Mouse (Mus musculus) embryonic fibroblast, embryonic 13.5 days (primary cell): ENCODE measurements around the gene Atp13a2.

ENCODE experiments used
- CTCF ChIP-seq: IDR thresholded peaks from 2 replicates; pipeline ENCODE4 v1.5.1; 2011; ENCODE audit warnings: mild to moderate bottlenecking, control low read depth, low read length, moderate library complexity, borderline replicate concordance; ENCODE audit not compliant: insufficient read depth
- POLR2A ChIP-seq: IDR thresholded peaks from 2 replicates; pipeline ENCODE4 v1.6.1; 2011; ENCODE audit warnings: low read depth, mild to moderate bottlenecking, control low read depth, low read length, moderate library complexity

GRCm38 (mm10) chr4:141024992-141025391, 38.3 kb downstream of the Atp13a2 start:
- TF ChIP-seq CTCF: no peak
- TF ChIP-seq POLR2A: no peak
